Mouse (Mus musculus): Measurements from ENCODE around the gene Fgd4. TPM values are rescaled to one million over a fixed set of nuclear protein-coding genes. Genes with fewer than 3 reads are reported as not detected.
A peak's percentile ranks its signal among the peaks of the same experiment; 100 is the strongest.

Gene Fgd4
- not detected in 2 replicates for polyA plus RNA-seq (2012; ENCODE audit: insufficient read depth, insufficient read length, low replicate concordance, missing spikeins)

DNA sequence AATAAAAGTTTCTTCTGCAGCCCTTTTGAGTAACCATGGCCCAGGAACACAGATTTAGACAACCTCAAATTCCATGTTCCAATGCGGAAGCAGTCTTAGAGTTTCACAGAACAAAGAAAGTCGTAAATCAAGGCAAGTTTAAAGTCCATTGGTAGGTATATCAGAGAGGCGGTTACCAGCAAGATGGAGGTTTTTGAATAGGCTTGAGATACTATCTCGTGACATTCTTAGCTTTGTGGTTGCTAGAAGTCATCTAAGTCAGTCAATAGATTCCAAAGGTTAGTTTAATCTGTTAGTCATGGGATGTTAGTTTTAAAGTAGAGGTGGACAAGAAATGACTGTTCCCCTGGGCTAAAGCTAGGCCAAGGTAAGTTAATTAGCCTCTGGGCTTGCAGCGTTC, at the start of gene Fgd4:
Gene Fgd4, minus strand, starts transcription at position 89 of the 400 bp plus-strand sequence.
- no peak within 1 kb of the TSS for H3K27ac ChIP-seq (ENCODE audit: insufficient read depth, low read depth, low read length)
- TF ChIP-seq CTCF (IDR thresholded peaks at IDR 0.05; ENCODE audit: insufficient read depth, low read depth, low read length) (no peak), POLR2A (IDR thresholded peaks at IDR 0.05; ENCODE audit: insufficient read depth, low read depth, low read length) (no peak)
- 62% methylated on average over 5 of the region's 5 CpGs for WGBS

GRCm38 (mm10) chr16:16645148-16645547, 44.8 kb upstream of the Fgd4 start:
- Histone ChIP-seq H3K4me1 (ENCODE audit: control insufficient read depth, insufficient read depth, low read length) (no peaks in the 10 kb centered on the region), H3K27ac (ENCODE audit: insufficient read depth, low read depth, low read length) (no peak overlapping the region), H3K4me3 (ENCODE audit: insufficient read depth, low read depth, low read length) (no peak overlapping the region)
- TF ChIP-seq CTCF (IDR thresholded peaks at IDR 0.05; ENCODE audit: insufficient read depth, low read depth, low read length) (no peak), POLR2A (IDR thresholded peaks at IDR 0.05; ENCODE audit: insufficient read depth, low read depth, low read length) (no peak)
- WGBS: 86% methylated on average over 1 of the region's 1 CpGs

More for the DNA sequence above, at the start of gene Fgd4:
- Histone ChIP-seq H3K4me3 (ENCODE audit: insufficient read depth, low read depth, low read length) (peak within 1 kb of the TSS; percentile 75), H3K4me1 (ENCODE audit: control insufficient read depth, insufficient read depth, low read length) (peaks cover 5% of the 10 kb centered on the region)

GRCm38 (mm10) chr16:16633730-16634129, 33.4 kb upstream of the Fgd4 start:
- no peaks in the 10 kb centered on the region for H3K4me1 ChIP-seq (ENCODE audit: control insufficient read depth, insufficient read depth, low read length)
- TF ChIP-seq POLR2A (IDR thresholded peaks at IDR 0.05; ENCODE audit: insufficient read depth, low read depth, low read length): no peak
- TF ChIP-seq CTCF (IDR thresholded peaks at IDR 0.05; ENCODE audit: insufficient read depth, low read depth, low read length): no peak
- H3K27ac ChIP-seq (ENCODE audit: insufficient read depth, low read depth, low read length): no peak overlapping the region
- no peak overlapping the region for H3K4me3 ChIP-seq (ENCODE audit: insufficient read depth, low read depth, low read length)

DNA sequence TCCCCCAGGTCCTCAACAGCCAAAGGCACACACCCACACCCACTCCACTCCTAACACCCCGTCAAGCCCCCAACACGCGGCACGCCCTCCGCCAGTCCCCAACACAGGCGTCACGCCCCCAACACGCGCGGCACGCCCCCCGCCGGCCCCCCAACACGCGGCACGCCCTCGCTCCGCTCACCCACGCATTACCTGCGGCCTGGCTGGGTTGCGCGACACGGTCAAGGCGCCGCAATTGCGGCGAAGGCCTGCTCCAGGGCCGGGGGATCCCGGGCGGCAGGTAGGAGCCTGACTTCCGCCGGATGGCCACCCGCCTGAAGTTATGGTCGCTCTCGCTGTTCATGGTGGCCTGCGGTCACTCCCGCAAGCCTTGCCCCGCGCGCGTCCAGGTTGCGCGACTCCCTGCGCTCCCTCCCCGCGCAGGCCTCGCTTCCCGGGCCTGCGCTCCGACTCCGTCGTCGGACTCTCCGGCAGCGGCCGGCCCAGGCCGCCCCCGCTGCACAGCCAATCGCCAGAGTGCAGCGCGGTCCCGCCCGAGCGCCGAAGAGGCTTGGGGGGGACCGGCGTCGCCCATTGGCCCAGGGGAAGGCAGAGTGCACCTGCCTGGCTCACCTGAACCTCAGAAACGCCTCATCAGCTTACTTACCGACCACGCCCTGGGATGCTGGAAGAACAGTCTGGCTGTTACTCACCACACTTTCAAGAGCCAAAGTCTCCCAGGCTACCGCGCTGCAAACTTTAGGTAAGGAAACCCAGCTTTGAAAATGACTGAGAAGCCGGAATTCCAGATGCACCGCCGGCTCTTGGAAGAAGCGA, 555 bp downstream of the Fgd4 start:
- under 1% methylated on average over 77 of the region's 77 CpGs for WGBS
- no peak overlapping the region for H3K27ac ChIP-seq (ENCODE audit: insufficient read depth, low read depth, low read length)
- TF ChIP-seq POLR2A (IDR thresholded peaks at IDR 0.05; ENCODE audit: insufficient read depth, low read depth, low read length) (0 out of 2 replicates have a peak, but pooled peaks have one; percentile 29), CTCF (IDR thresholded peaks at IDR 0.05; ENCODE audit: insufficient read depth, low read depth, low read length) (no peak)
- peak overlapping the region; percentile 75 for H3K4me3 ChIP-seq (ENCODE audit: insufficient read depth, low read depth, low read length)
- H3K4me1 ChIP-seq (ENCODE audit: control insufficient read depth, insufficient read depth, low read length): peaks cover 5% of the 10 kb centered on the region

GRCm38 (mm10) chr16:16596582-16596981, 3.8 kb downstream of the Fgd4 start:
- Histone ChIP-seq H3K4me1 (ENCODE audit: control insufficient read depth, insufficient read depth, low read length) (peaks cover 5% of the 10 kb centered on the region), H3K27ac (ENCODE audit: insufficient read depth, low read depth, low read length) (no peak overlapping the region), H3K4me3 (ENCODE audit: insufficient read depth, low read depth, low read length) (no peak overlapping the region)
- TF ChIP-seq POLR2A (IDR thresholded peaks at IDR 0.05; ENCODE audit: insufficient read depth, low read depth, low read length) (no peak), CTCF (IDR thresholded peaks at IDR 0.05; ENCODE audit: insufficient read depth, low read depth, low read length) (no peak)

GRCm38 (mm10) chr16:16592622-16593021, 7.7 kb downstream of the Fgd4 start:
- Histone ChIP-seq H3K4me1 (ENCODE audit: control insufficient read depth, insufficient read depth, low read length) (no peaks in the 10 kb centered on the region), H3K4me3 (ENCODE audit: insufficient read depth, low read depth, low read length) (no peak overlapping the region)
- TF ChIP-seq POLR2A (IDR thresholded peaks at IDR 0.05; ENCODE audit: insufficient read depth, low read depth, low read length) (no peak), CTCF (IDR thresholded peaks at IDR 0.05; ENCODE audit: insufficient read depth, low read depth, low read length) (no peak)

GRCm38 (mm10) chr16:16584409-16585032, 15.8 kb downstream of the Fgd4 start:
- Histone ChIP-seq H3K4me3 (ENCODE audit: insufficient read depth, low read depth, low read length) (no peak overlapping the region), H3K27ac (ENCODE audit: insufficient read depth, low read depth, low read length) (no peak overlapping the region), H3K4me1 (ENCODE audit: control insufficient read depth, insufficient read depth, low read length) (no peaks in the 10 kb centered on the region)
- TF ChIP-seq CTCF (IDR thresholded peaks at IDR 0.05; ENCODE audit: insufficient read depth, low read depth, low read length) (no peak), POLR2A (IDR thresholded peaks at IDR 0.05; ENCODE audit: insufficient read depth, low read depth, low read length) (no peak)
- 62% methylated on average over 4 of the region's 4 CpGs for WGBS

More at GRCm38 (mm10) chr16:16592622-16593021, 7.7 kb downstream of the Fgd4 start:
- no peak overlapping the region for H3K27ac ChIP-seq (ENCODE audit: insufficient read depth, low read depth, low read length)

DNA sequence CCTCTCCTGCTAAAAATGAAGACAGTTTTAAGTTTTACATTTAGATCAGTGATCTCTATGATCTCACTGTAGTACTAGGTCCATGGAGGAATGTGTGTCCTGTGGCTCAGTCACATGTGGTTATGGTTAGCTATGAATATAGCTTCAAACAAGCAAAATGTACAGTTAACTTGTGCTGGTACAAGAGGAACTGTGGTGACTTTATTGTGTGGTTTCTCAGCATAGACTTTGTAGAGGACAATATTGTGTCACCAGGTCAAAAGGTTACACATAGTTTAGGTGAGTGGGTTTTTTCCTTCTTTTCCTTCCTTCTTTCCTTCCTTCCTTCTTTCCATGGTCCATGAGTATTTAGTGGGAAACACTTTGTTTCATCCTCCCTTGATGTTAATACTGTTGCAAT, 23.8 kb downstream of the Fgd4 start:
- no peak for TF ChIP-seq POLR2A (IDR thresholded peaks at IDR 0.05; ENCODE audit: insufficient read depth, low read depth, low read length)
- TF ChIP-seq CTCF (IDR thresholded peaks at IDR 0.05; ENCODE audit: insufficient read depth, low read depth, low read length): no peak

DNA sequence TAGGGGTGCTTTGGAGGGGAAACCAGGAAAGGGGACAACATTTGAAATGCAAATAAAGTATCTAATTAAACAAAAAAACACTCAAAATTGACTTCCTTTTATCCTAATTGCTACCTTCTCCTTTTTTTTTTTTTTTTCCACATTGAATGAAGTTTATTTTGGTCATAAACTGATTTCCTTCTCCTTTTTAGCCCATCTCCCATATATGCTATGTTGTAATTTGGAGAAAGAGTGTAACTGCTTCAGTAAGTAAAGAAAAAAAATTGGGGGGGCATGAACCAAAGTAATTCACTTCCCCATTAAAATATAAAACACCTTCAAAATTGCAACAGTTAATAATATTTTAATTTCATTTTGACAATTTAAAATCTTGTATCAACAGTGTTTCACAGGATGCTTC, 25.8 kb downstream of the Fgd4 start:
- no peak overlapping the region for H3K4me3 ChIP-seq (ENCODE audit: insufficient read depth, low read depth, low read length)
- TF ChIP-seq POLR2A (IDR thresholded peaks at IDR 0.05; ENCODE audit: insufficient read depth, low read depth, low read length) (no peak), CTCF (IDR thresholded peaks at IDR 0.05; ENCODE audit: insufficient read depth, low read depth, low read length) (no peak)
- no peak overlapping the region for H3K27ac ChIP-seq (ENCODE audit: insufficient read depth, low read depth, low read length)
- H3K4me1 ChIP-seq (ENCODE audit: control insufficient read depth, insufficient read depth, low read length): no peaks in the 10 kb centered on the region

More for the DNA sequence above, 23.8 kb downstream of the Fgd4 start:
- Histone ChIP-seq H3K27ac (ENCODE audit: insufficient read depth, low read depth, low read length) (no peak overlapping the region), H3K4me3 (ENCODE audit: insufficient read depth, low read depth, low read length) (no peak overlapping the region), H3K4me1 (ENCODE audit: control insufficient read depth, insufficient read depth, low read length) (no peaks in the 10 kb centered on the region)

Measured in olfactory bulb, adult 2 months (tissue).